Mouse (Mus musculus) embryonic fibroblast, embryonic 13.5 days (primary cell): ENCODE data around the gene Ubxn6. TPM values are rescaled to one million over a fixed set of nuclear protein-coding genes. Genes with fewer than 3 reads are reported as not detected.

Source experiments
- H3K27ac ChIP-seq: 2 replicates; pipeline ENCODE4 v1.5.1; 2012; ENCODE audit warnings: low read length, control low read depth, inconsistent platforms; ENCODE audit not compliant: insufficient read depth
- H3K4me1 ChIP-seq: 2 replicates; pipeline ENCODE4 v1.6.1; 2011; ENCODE audit warnings: low read length; ENCODE audit not compliant: control insufficient read depth, insufficient read depth
- H3K4me3 ChIP-seq: 2 replicates; pipeline ENCODE4 v1.5.1; 2011; ENCODE audit warnings: mild to moderate bottlenecking, control low read depth, low read length; ENCODE audit not compliant: insufficient read depth
- CTCF ChIP-seq: IDR thresholded peaks from 2 replicates; pipeline ENCODE4 v1.5.1; 2011; ENCODE audit warnings: mild to moderate bottlenecking, control low read depth, low read length, moderate library complexity, borderline replicate concordance; ENCODE audit not compliant: insufficient read depth
- POLR2A ChIP-seq: IDR thresholded peaks from 2 replicates; pipeline ENCODE4 v1.6.1; 2011; ENCODE audit warnings: low read depth, mild to moderate bottlenecking, control low read depth, low read length, moderate library complexity
- polyA plus RNA-seq: library from polyadenylated mRNA; stranded (reverse); fragments of >200 nt; gene quantifications from 2 replicates; pipeline ENCODE4 v1.2.4, GENCODE M21; 2011; ENCODE audit warnings: low read depth; ENCODE audit not compliant: missing spikeins, insufficient read length

Ubxn6 gene
- polyA plus RNA-seq = 35.2 and 36.6 TPM in 2 replicates

DNA sequence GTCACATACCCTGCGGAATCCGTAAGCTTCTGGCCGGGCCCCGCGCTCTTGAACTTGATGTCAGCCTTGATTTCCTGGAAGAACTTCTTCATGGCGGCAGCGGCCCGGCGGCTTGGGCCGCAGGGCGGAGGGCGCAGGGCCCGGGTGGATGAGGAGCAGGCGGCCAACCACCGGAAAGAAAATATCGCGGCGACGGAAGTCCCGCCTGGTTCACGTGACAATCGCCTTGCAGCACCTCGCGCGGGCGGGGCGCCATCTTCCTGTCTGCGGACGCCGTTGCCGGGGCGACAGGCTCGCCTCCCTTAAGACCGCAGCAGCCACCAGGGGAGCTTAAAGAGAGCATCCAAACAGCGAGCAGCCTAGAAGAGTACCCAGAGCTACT, at the start of gene Ubxn6:
Gene Ubxn6 (minus strand): TSS at position 202 of the 382 bp plus-strand sequence.
- Histone ChIP-seq H3K4me1 (peaks cover 7% of the 10 kb centered on the region), H3K4me3 (peak within 1 kb of the TSS; percentile 81), H3K27ac (peak within 1 kb of the TSS; percentile 93)
- TF ChIP-seq CTCF (no peak), POLR2A (no peak; the same call in 1 of the 2 replicates)

DNA sequence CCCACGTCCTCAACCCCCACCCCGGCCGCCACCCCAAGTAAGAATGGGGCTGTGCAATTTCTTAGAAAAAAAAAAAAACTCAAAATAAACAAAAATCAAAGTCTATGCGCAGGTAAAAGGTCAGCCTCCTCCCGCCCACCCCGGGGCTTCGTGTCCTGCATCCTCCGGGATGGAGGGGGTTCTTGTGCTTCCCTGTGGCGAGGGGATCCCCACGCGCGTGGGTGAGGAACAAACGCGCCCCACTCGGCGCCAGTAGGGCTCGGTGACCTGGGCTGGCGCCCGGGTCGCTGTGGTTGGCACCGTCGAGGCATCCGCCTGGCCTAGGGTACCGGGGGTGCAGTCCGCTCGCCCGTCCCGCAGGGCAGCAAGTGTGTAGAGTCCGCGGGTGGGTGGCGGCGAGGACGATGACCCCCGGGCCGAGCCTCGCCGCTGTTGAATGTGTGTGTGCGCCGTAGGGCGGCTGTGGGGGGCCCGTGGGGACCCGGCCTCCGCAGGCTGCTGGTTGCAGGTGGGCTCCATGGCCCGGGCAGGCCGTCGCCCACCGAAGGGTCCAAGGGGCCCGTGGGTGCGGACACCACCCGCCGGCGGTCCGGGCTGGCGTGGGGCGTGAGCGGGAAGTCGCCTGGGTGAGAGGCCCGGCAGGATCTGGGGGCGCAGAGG, 49.0 kb upstream of the Ubxn6 start:
- TF ChIP-seq POLR2A = no peak
- Histone ChIP-seq H3K4me3 (no peak overlapping the region), H3K27ac (no peak overlapping the region), H3K4me1 (no peaks in the 10 kb centered on the region)

DNA sequence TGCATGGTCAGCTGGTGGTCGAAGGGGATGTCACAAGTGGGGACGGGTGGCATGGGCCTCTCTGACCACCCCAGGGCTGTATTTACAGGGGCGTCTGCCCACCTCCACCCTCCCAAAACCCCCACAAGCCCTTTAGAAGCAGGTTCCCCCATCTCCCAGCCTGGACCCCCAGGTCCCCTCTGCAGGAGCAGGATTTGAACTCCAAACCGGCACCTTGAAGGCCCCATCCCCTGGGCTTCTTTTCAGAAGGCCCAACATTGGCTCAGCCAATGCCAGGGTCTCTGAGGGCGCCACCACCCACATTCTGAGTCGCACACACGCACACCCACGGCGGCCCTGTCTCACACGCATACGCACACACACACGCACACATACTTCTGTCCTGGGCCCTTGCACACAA, 48.3 kb upstream of the Ubxn6 start:
- Histone ChIP-seq H3K4me3 (no peak overlapping the region), H3K27ac (no peak overlapping the region), H3K4me1 (no peaks in the 10 kb centered on the region)
- TF ChIP-seq POLR2A = no peak
- TF ChIP-seq CTCF = no peak

DNA sequence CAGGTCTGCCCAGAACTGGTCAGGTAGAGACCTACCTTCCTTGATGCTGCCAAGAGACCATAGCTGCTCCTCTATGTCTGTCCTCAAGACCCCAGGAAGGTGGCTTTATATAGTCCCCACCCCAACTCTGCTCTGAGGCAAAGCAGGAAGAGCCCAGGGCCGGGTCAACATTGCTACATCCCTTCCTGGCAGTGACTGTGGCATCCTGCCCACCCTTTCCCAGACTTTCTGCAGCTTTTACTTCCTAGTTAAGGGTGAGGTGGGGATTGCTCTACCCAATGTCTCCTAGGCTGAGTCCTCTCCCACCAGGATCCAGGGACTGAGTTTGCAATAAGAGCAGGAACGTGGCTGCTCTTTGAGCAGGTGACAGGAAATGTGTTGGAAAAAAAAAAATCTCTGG, 47.0 kb upstream of the Ubxn6 start, which contains the start of gene Lrg1:
Gene Lrg1 (minus strand): TSS at position 176 of the 400 bp plus-strand sequence.
- Histone ChIP-seq H3K4me3 (no peak within 1 kb of the TSS), H3K27ac (no peak within 1 kb of the TSS), H3K4me1 (no peaks in the 10 kb centered on the region)
- TF ChIP-seq CTCF = no peak
- no peak for TF ChIP-seq POLR2A

DNA sequence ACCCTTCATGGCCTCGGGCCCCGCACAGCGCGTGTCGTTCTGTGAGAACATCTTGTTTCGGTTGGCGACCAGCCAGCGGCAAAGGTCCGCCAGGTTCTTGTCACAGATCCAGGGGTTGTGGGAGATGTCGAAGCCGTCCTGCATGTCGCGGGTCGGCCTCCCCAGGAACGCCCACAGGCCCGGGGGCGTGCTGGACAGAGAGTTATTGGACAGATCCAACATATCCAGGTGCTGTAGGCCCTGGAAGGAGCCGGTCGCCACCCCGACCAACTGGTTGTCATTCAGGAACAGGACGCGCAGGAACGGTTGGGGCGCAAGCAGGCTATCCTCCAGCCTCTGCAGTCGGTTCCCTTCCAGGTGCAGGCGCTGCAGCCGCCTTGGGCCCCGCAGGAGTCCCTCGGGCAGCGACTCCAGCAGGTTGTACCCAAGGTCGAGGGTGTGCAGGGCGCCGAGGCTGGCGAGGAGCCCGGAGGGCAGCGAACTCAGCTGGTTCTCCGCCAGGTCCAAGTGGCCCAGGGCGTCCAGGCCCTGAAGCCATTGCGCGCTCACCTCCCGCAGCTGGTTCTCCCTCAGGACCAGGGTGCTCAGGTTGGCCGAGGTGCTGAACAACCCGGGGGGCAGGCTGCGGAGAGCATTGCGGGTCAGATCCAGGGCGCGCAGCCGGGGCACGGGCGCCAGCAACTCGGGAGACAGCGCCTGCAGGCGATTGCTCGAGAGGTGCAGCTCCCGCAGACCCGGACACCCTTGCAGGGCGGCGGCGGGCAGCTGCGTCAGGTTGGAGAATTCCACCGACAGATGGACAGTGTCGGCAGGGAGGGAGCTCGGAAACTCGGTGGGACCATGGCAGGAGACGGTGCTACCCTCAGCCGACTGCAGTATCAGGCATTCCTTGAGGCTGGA, 45.4 kb upstream of the Ubxn6 start:
- Histone ChIP-seq H3K27ac (no peak overlapping the region), H3K4me3 (no peak overlapping the region), H3K4me1 (no peaks in the 10 kb centered on the region)
- TF ChIP-seq CTCF = no peak
- no peak for TF ChIP-seq POLR2A

DNA sequence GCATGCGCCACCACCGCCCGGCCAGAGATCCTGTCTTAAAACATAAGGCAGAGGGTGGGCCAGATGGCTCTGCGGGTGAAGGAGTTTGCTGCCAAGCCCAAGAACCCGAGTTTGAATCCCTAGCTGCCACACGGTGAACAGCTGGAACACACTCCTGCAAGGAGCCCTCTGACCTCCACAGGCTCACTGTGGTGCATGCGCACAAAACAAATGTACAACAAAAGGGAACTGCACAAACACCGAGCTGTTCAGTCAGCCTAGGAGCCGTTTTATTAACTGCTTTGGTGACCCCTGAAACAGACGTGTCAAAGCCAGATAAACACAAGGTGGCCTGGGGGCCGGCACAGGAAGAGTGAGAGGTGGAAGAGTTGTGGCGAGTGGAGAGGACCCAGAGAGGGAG, 44.6 kb upstream of the Ubxn6 start:
- H3K4me1 ChIP-seq = no peaks in the 10 kb centered on the region
- no peak for TF ChIP-seq CTCF
- no peak for TF ChIP-seq POLR2A
- H3K27ac ChIP-seq = no peak overlapping the region
- no peak overlapping the region for H3K4me3 ChIP-seq

DNA sequence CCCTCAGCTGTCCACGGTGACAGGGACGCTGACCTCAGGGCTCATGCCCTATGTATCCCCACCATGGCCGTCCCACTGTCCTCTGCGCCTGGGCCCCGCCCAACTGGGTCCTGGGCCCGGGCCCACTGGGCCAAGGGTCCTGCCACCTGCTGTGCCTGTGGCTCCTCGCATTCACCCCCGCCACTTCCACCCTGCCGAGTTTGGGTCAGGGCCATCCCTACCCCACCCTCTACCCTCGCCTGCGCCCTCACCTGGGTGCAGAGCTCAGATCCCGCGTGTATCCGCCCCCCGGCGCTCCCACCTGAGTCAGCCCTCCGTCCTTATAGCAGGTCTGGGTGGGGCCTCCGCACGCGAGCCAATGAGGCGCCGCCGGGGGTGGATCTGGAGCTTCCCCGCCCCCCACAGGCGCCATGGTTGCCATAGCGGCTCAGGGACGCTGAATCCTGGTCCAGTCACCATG, 42.5 kb upstream of the Ubxn6 start, which contains the start of gene Plin5:
Gene Plin5 (minus strand): TSS at position 346 of the 460 bp plus-strand sequence.
- Histone ChIP-seq H3K4me1 (no peaks in the 10 kb centered on the region), H3K4me3 (no peak within 1 kb of the TSS), H3K27ac (no peak within 1 kb of the TSS)
- TF ChIP-seq CTCF (no peak), POLR2A (no peak)

DNA sequence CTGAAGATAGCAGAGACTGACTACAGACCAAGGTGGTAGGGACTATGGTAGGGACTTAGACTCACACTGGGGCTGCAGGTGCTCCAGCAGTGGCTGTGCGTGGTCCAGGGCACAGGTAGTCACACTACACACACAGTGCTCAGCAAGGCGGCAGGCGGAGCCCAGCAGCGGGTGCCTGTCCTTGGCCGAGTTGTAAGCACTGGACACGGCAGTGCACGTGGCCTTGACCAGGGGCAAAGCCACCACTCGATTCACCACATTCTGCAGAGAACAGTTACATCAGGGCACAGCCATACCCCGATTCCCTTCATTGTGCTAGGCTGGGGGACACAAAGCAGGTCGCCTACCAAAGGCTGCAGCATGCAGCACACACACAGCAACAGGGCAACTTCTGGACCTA, 41.4 kb upstream of the Ubxn6 start:
- Histone ChIP-seq H3K27ac (no peak overlapping the region), H3K4me3 (no peak overlapping the region), H3K4me1 (no peaks in the 10 kb centered on the region)
- TF ChIP-seq POLR2A (no peak), CTCF (no peak)

DNA sequence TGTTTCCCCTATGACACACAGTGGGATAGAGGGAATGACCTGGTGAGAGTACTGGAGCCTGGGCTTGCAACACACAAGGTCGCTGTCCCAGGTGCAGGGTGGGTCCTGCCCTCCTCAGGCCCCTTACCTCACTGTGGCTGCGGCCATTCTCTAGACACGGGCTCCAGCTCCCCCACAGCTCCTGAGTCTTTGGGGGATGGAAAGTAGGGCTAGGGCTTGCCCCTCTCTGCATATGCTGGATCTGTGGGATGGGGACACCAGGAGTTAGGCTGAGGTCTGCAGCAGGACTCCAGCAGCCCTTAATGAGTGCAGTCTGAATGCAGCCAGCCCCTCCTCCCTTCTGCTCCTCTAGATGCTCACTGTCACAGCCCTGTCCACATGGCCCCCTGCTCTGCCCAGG, 37.9 kb upstream of the Ubxn6 start:
- no peak overlapping the region for H3K27ac ChIP-seq
- H3K4me1 ChIP-seq = no peaks in the 10 kb centered on the region
- TF ChIP-seq POLR2A = no peak
- TF ChIP-seq CTCF = no peak
- no peak overlapping the region for H3K4me3 ChIP-seq

DNA sequence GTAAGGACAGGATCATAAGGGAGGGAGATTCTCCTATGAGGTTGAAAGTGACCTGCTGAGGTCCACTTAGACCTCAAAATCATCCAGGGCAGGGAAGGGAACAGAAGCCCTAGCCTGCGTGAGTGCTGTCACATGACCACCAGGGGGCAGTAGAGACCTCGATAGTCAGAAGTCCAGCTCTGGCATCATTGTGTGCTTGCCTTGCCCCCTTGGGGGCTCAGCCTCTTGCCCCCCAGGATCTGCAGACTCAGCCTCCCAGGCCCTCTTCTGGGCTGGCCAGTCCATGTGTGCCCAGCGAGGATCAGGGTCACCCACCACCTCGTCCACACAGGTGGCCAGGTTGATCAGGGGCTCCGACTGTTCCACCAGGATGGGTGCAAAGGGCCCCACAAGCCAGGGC, 37.0 kb upstream of the Ubxn6 start:
- Histone ChIP-seq H3K4me3 (no peak overlapping the region), H3K4me1 (no peaks in the 10 kb centered on the region), H3K27ac (no peak overlapping the region)
- TF ChIP-seq CTCF = peak; percentile 85
- no peak for TF ChIP-seq POLR2A
